Mouse (Mus musculus): ENCODE data around the gene Adgrb3.
"Not testable (repeated sequence)": the region's sequence is repeated elsewhere in the genome, so short reads cannot be mapped to it uniquely, and the experiment has no call there.

Adgrb3 gene

GRCm38 (mm10) chr1:25729844-25730243, 99.7 kb downstream of the Adgrb3 start:
- DNase-seq: no peak

DNA sequence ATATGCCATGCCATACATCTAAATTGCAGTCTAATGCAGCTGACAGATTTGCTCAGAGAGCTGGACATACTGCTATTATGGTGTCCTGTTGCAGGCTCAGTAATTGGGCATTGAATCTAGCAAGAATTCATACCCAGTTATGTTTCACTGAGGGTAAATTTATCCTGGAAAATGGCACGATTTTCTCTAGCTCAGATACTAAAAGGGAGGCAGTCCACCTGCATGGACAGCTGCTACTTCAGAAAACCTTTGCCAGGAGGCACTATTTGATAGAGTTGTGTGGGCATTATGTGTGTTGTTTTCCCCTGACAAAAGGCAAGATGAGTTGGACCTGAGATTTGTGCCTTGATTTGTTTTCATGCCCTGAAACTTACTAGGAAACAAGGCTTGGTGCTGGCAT, 118.0 kb downstream of the Adgrb3 start:
- no peak for DNase-seq

GRCm38 (mm10) chr1:25706299-25706698, 123.2 kb downstream of the Adgrb3 start:
- no peak for DNase-seq

DNA sequence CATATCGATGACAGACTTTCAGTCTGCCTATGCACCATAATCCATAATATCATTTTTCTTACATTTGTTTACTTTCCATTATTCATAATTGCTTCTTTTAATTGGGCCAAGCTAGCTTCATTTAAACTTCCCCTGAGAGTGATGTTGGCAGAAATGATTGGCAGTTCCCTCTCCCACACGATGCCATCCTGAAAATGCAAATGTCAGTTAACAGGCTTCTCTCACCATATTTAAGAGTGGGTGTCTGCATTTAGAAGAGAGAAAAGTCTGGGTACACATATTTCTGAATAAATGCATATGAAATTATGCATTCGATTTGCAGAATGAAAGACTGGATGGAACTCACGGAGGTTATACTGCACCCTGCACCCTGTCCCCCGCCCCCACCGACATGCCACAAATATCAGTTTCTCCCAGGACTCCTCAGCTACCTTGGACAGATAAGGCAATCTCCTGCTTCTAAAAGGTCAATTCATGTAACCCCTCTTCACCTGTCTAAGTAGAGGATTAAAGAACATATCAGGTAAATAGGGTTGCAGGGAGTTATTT, 130.7 kb downstream of the Adgrb3 start:
- DNase-seq: no peak

DNA sequence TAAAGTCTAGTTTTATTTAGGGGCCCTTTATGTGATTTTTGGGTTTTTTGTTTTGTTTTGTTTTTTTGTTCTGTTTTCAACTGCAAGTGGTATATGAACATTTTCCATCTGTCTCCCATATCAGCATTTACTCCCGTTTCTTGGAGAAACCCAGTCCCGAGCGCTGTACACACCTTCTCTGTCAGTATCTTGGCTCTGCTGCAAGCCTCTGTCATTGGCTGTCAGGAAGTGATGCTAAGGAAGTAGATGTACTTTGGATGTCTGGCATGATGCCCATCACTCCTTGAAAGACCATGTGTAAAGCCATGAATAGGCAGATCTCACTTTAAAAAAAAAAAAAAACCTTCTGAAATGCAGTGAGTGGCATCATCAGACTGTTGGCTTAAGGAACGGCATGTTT, 132.3 kb downstream of the Adgrb3 start:
- DNase-seq: no peak

- DNase-seq: no peak
Observed at GRCm38 (mm10) chr1:25696771-25697170, 132.7 kb downstream of the Adgrb3 start.

- DNase-seq: no peak
Observed at GRCm38 (mm10) chr1:25682118-25682517, 147.4 kb downstream of the Adgrb3 start.

DNA sequence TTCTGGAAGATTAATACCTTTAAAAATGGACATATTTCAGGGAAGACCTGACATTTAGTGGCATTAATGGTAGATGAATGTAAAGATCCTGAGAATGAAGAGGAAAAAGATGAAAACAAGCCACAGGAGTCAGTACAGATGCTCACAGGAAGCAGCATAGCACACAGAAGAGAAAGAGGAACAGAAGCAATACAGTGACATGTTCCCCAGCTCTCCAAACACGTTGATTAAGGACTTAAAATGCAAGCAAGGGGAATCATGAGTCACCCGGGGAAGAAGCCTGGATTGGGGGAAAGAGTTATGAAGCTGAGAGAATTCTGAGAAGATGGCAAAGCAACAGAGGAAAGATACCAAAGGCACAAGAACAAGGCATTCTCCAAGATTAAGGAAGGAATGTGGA, 149.9 kb downstream of the Adgrb3 start:
- no peak for DNase-seq

DNA sequence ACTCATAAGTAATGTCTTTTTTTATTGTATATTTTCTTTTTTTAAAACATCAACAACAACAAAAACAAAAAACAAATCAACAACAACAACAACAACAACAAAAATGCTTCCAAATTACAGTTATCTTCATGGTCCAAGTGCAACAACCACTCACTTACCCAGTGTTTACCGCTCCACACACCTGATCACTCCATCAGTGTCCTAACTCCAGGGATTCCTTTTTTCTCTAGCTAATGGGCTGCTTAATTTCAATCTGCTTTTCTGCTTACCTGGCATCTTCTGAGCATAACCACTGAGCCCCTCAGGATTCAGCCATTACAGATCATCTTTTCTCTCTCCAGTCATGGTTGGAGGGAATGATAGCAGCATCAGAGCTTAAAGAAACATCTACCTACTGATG, 176.8 kb downstream of the Adgrb3 start:
- no peak for DNase-seq

DNA sequence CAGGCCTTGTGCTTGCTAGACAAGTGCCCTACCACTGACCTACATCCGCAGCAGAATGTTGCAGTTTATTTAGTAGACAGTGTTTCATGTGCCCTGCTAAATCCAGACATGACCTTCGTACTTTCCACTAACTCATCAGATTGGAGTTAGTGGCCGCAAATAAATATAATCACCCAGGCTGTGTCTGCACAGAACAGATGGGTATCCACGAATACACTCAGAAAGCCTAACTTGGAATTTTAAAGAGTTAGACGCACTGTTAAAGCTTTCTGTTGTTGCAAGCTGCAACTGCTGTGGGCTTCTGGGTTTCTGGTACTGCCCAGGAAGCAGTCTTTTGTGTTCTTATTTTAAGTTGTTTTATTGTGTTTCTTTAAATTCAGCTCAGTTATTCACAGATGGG, 185.3 kb downstream of the Adgrb3 start:
- no peak for DNase-seq

DNA sequence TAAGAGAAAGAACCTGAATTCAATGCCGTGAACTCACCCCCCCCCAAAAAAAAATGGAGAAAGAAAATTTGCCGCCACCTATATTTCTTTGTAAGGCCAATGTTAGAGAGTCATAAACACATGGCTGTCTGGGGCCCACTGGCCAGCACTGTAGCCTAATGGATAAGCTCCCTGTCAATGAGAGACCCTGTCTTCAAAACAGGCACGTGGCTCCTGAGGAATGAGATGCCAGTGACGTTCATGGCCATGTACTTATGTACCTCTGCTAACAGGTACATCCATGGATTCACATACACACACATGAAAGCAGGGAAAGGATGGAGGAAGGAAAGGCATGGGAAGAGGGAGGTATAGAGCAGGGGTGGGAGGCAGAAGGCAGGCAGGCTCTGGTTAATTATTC, 208.0 kb downstream of the Adgrb3 start:
- no peak for DNase-seq

- no peak for DNase-seq
Observed at GRCm38 (mm10) chr1:25616954-25617353, 212.6 kb downstream of the Adgrb3 start.

- not testable (repeated sequence) for DNase-seq
Observed at GRCm38 (mm10) chr1:25610776-25611175, 218.7 kb downstream of the Adgrb3 start.

DNA sequence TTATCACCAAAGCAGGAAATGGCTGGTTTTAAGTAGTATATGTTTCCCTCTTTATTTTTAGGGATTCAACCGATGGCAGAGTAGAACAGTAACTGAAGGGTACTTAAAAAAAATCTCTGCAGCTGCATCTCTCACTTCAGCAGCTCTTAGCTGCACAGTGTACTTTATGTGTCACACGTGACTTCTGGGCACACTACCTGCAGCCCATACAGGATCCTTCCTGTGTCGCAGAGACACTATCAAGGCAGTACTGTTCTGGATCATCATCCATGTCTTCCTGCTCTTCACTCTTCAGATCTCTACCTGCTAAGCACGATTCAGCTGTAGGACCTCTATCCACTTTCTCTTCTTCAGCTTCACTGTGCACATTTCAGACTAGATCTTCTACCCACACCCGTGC, 230.6 kb downstream of the Adgrb3 start:
- no peak for DNase-seq

DNA sequence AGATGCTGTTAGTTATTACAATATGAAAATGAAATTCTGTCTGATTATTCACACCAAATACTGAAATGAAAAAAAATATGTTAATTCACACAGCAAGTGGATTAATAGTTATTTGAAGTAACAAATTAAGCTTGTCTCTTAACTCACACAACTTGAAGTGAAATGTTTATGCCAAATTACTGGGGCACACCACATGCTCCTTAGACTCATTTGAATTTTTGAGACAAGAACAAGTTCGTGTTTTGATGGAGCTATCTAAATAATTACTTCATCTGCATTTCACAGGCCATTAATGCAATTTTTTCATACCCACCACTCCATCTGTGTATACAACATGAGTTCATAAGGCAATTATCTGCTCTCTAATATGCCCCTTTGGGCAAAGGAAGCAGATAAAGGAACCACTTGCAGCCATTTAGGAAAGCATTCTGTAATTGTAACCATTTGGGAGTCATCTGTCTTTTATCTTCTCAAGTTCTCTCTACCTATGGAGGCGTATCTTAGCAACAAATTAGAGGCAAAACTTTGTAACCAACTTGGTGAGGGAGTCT, 240.9 kb downstream of the Adgrb3 start:
- no peak for DNase-seq

DNA sequence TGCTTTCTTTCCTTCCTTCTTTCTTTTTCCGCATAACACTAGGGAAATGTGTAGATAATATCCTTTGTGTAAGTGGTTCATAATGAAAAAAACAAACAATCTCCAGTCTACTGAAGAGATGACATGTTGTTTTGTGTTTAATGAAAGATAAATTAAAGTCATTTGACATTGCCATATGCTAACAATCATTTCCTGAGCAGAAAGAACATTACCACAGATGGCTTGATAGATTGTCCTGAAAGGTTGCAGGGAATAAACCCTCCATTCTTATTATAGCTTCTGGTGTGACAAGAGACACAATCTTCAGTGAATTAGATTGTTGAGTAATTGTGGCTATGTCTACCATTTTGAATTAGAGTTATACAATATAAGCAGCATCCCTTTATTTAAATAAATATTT, 247.8 kb downstream of the Adgrb3 start:
- DNase-seq: no peak

DNA sequence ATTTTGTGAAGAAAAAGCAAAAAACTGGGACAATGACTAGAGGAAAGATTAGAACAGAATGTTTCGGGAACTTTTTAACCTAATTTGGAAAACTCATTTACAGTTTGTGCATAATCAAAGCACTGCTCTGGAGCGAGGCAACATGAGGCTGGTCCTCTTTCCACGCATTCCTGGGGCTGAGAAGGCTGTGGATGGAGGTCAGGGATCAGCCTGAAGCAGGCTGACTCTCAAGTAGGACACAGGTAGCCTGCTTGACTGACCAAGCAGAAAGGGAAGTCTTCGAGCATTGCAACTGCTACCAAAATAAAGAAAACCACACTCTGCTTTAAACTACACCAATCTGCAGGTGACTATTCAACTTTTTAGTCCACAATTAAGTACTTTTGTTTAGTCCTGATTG, 251.7 kb downstream of the Adgrb3 start:
- DNase-seq: no peak

- DNase-seq: no peak
Observed at GRCm38 (mm10) chr1:25576598-25576997, 252.9 kb downstream of the Adgrb3 start.

DNA sequence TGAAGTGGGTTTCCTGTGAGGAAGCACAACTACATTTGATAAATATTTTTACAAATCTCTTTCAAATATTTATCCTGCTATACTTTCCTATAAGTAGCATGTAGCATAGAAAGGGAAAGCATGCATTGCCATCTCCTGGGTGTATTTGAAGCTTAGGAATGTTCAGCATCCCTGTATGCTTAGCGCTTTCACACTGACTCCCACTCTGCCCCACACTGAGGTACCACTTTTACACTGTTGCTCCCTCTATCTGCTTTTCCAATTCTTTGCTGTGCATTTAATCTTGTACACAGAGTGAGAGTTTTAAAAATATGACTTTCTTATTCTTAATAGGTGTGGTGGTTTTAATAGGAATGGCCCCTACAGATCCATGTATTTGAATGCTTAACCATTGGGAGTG, 261.4 kb downstream of the Adgrb3 start:
- DNase-seq: no peak

GRCm38 (mm10) chr1:25546072-25546471, 283.4 kb downstream of the Adgrb3 start:
- DNase-seq: no peak

DNA sequence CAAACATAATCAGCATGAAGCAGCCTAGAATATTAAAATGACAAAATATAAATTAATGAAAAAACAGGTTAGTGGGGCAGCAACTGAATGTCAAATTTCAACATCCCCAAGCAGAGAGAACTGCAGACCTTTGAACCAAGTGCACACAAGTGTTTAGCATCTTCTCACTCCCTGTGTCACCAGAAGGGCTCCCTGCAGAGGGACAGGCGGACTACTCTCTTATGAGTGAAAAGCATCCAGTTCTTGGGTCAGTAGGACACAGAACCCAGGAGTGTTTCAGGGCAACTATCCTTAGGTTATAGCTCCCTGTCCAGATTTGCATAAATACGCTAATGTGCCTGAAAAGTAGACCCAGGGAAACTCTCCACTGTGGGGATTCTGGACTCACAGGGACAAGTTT, 285.6 kb downstream of the Adgrb3 start:
- DNase-seq: no peak

GRCm38 (mm10) chr1:25542891-25543290, 286.6 kb downstream of the Adgrb3 start:
- DNase-seq: no peak

DNA sequence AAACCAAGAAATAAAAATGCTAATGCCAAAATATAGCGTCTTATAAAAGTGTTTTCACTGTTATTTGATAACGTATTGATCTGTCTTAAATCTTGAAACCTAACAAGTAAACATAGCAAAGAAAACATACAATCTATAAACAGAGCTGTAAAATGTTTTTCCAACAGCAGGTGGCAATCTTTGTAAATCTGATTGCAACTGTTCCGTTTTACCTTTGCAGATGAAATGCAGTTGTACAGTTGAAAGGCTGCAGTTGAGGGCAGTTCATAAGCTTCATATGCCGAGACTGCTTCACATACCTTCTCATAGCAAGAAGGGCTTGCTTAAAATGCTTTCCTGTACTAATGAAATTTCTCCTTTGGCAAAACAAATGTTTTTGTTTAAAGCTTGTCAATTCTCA, 302.5 kb downstream of the Adgrb3 start:
- no peak for DNase-seq

DNA sequence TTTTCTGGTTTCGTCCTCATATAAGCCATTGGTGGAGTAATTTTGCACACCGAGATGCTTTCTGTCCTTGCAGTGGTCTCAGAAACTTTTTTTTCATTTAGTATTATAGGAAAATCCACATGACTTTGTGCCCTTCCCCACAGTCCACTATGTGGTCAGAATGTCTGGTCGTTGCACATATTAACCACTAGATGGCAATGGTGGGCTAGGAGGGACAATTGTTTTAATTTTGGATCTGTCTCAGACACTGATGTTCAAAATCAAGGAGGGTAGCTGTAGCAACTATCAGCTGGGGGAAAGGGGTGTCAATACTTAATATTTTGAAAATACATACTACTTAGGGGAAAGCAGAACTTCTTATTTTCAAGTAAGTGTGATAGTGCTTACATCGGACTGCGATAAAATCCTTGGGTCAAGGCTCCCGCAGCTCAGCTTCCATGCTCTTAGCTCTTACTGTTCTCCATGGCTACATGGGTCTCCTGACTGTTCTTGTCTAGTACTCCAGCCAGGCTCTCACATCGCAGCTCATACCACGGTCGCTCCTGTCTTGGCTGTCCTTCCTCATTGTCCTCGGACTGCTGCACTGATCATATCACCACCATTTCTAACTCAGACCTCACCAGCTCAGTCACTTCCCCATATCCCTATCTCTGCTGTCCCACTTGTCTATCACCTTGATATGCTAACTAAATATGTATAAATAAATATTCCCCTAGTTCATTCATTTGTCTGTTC, 319.0 kb downstream of the Adgrb3 start:
- no peak for DNase-seq

DNA sequence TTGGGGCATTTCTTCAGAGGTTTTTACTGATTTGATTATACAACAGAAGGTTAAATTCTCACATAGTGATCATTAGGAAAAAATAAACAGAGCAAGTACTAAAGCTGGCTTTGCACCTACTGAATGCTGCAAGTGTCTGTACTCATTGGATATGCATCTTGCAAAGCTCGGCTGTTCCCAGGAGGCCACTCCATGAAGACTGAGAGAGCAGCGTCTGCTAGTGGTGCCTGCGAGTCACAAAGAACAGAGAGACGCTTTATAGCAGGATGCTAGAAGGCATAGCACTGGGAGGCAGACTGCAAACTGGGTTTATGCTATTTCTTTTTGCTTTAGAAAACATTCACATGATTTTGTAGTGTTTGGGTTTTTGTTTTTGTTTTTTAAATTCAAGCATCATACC, 325.2 kb downstream of the Adgrb3 start:
- no peak for DNase-seq
